Mouse (Mus musculus) C2C12 (cell line): ENCODE measurements around the gene Tex2.

ENCODE experiments used
- CTCF ChIP-seq: IDR thresholded peaks from one replicate; pipeline ENCODE4 v1.5.1; 2011; ENCODE audit not compliant: control insufficient read depth, insufficient read depth, insufficient read length
- MAX ChIP-seq: IDR thresholded peaks from one replicate; pipeline ENCODE4 v1.6.1; 2011; ENCODE audit warnings: mild to moderate bottlenecking, control low read depth
- MYOG ChIP-seq: IDR thresholded peaks from one replicate; pipeline ENCODE4 v1.6.1; 2011; ENCODE audit not compliant: control insufficient read depth, insufficient read length; ENCODE audit errors: extremely low read depth

- TF ChIP-seq CTCF (no peak), MAX (no peak), MYOG (no peak)
These were observed 46.5 kb upstream of the Tex2 start for GRCm38 (mm10) chr11:106659598-106660295.
